Mouse (Mus musculus): ENCODE data around the gene Hist1h1c.
"Not testable (repeated sequence)": the region's sequence is repeated elsewhere in the genome, so short reads cannot be mapped to it uniquely, and the experiment has no call there.

The Hist1h1c gene

GRCm38 (mm10) chr13:23717176-23717575, 21.4 kb upstream of the Hist1h1c start:
- no peak for DNase-seq

- DNase-seq = not testable (repeated sequence)
Measured at GRCm38 (mm10) chr13:23717593-23718245, 20.9 kb upstream of the Hist1h1c start.

GRCm38 (mm10) chr13:23724239-23724638, 14.4 kb upstream of the Hist1h1c start:
- DNase-seq = no peak

- DNase-seq = no peak
Measured at GRCm38 (mm10) chr13:23725213-23725612, 13.4 kb upstream of the Hist1h1c start.

- no peak for DNase-seq
Measured at GRCm38 (mm10) chr13:23728472-23729191, 10.0 kb upstream of the Hist1h1c start.

GRCm38 (mm10) chr13:23729192-23729525, 9.4 kb upstream of the Hist1h1c start:
- DNase-seq = no peak

GRCm38 (mm10) chr13:23729706-23730105, 8.9 kb upstream of the Hist1h1c start:
- DNase-seq = no peak

GRCm38 (mm10) chr13:23730479-23730878, 8.1 kb upstream of the Hist1h1c start:
- peak; percentile 77 for DNase-seq

- peak; percentile 74 for DNase-seq
Measured at GRCm38 (mm10) chr13:23732156-23732804, 6.3 kb upstream of the Hist1h1c start.

GRCm38 (mm10) chr13:23737091-23737490, 1.5 kb upstream of the Hist1h1c start:
- no peak for DNase-seq

- DNase-seq = no peak
Measured at GRCm38 (mm10) chr13:23738041-23738440, 567 bp upstream of the Hist1h1c start.

GRCm38 (mm10) chr13:23739069-23739921, 687 bp downstream of the Hist1h1c start:
- DNase-seq = peak; percentile 98

- no peak for DNase-seq
Measured at GRCm38 (mm10) chr13:23739922-23740252, 1.3 kb downstream of the Hist1h1c start.

- no peak for DNase-seq
Measured at GRCm38 (mm10) chr13:23740256-23740840, 1.7 kb downstream of the Hist1h1c start.

- no peak for DNase-seq
Measured at GRCm38 (mm10) chr13:23740910-23741309, 2.3 kb downstream of the Hist1h1c start.

- DNase-seq = no peak
Measured at GRCm38 (mm10) chr13:23742007-23742406, 3.4 kb downstream of the Hist1h1c start.

GRCm38 (mm10) chr13:23743215-23743614, 4.6 kb downstream of the Hist1h1c start:
- no peak for DNase-seq

- no peak for DNase-seq
Measured at GRCm38 (mm10) chr13:23743963-23744362, 5.4 kb downstream of the Hist1h1c start.

- no peak for DNase-seq
Measured at GRCm38 (mm10) chr13:23744421-23745380, 6.1 kb downstream of the Hist1h1c start.

GRCm38 (mm10) chr13:23745381-23746161, 7.0 kb downstream of the Hist1h1c start, which contains the start of gene Hist1h3c:
Gene Hist1h3c (minus strand): TSS chr13:23745602.
- peak; percentile 94 for DNase-seq

All from lung, postnatal 36 days (tissue).